Mouse (Mus musculus): ENCODE measurements at regions not wholly inside any gene's neighbourhood (a gene's known extent, or its start where the extent isn't known, plus 50 kb on each side); places are given as distances from the start of the nearest gene placed in this dataset.

- in situ Hi-C loops (cut with MboI) = no loop called here
Measured at GRCm38 (mm10) chr19:60408436-60408835, 59.7 kb downstream of the Prlhr start.

- in situ Hi-C loops (cut with MboI) = no loop called here
Measured at GRCm38 (mm10) chr19:60399425-60399824, 68.7 kb downstream of the Prlhr start.

- in situ Hi-C loops (cut with MboI) = no loop called here
Measured at GRCm38 (mm10) chr19:60397666-60398065, 70.4 kb downstream of the Prlhr start.

- in situ Hi-C loops (cut with MboI) = no loop called here
Measured at GRCm38 (mm10) chr19:60396604-60397003, 71.5 kb downstream of the Prlhr start.

GRCm38 (mm10) chr19:60386563-60387241, 81.4 kb downstream of the Prlhr start:
- in situ Hi-C loops (cut with MboI) = no loop called here

GRCm38 (mm10) chr19:60384721-60385120, 83.4 kb downstream of the Prlhr start:
- in situ Hi-C loops (cut with MboI) = no loop called here

GRCm38 (mm10) chr19:60382661-60383060, 85.4 kb downstream of the Prlhr start:
- in situ Hi-C loops (cut with MboI) = no loop called here

GRCm38 (mm10) chr19:60379030-60379605, 89.0 kb downstream of the Prlhr start:
- in situ Hi-C loops (cut with MboI) = no loop called here

GRCm38 (mm10) chr19:60363988-60364599, 104.0 kb downstream of the Prlhr start:
- in situ Hi-C loops (cut with MboI) = no loop called here

- in situ Hi-C loops (cut with MboI) = loop anchor here (25.0 kb wide), 1 partner anchor 933 kb away; no protein-coding TSS in a partner anchor
Measured at GRCm38 (mm10) chr19:60344911-60345310, 118.4 kb upstream of the Fam204a start.

GRCm38 (mm10) chr19:60341485-60341884, 115.0 kb upstream of the Fam204a start:
- in situ Hi-C loops (cut with MboI) = loop anchor here (25.0 kb wide), 1 partner anchor 929 kb away; no protein-coding TSS in a partner anchor

- in situ Hi-C loops (cut with MboI) = loop anchor here (25.0 kb wide), 1 partner anchor 928 kb away; no protein-coding TSS in a partner anchor
Measured at GRCm38 (mm10) chr19:60340234-60340633, 113.7 kb upstream of the Fam204a start.

- in situ Hi-C loops (cut with MboI) = loop anchor here (25.0 kb wide), 1 partner anchor 922 kb away; no protein-coding TSS in a partner anchor
Measured at GRCm38 (mm10) chr19:60334521-60334920, 108.0 kb upstream of the Fam204a start.

- in situ Hi-C loops (cut with MboI) = loop anchor here (25.0 kb wide), 1 partner anchor 916 kb away; no protein-coding TSS in a partner anchor
Measured at GRCm38 (mm10) chr19:60328295-60328694, 101.8 kb upstream of the Fam204a start.

GRCm38 (mm10) chr19:60325612-60326011, 99.1 kb upstream of the Fam204a start:
- in situ Hi-C loops (cut with MboI) = loop anchor here (25.0 kb wide), 1 partner anchor 913 kb away; no protein-coding TSS in a partner anchor

GRCm38 (mm10) chr19:60325112-60325511, 98.6 kb upstream of the Fam204a start:
- in situ Hi-C loops (cut with MboI) = loop anchor here (25.0 kb wide), 1 partner anchor 913 kb away; no protein-coding TSS in a partner anchor

- in situ Hi-C loops (cut with MboI) = no loop called here
Measured at GRCm38 (mm10) chr19:60310591-60310990, 84.1 kb upstream of the Fam204a start.

GRCm38 (mm10) chr19:60302371-60302770, 75.9 kb upstream of the Fam204a start:
- in situ Hi-C loops (cut with MboI) = no loop called here

GRCm38 (mm10) chr19:60300891-60301290, 74.4 kb upstream of the Fam204a start:
- in situ Hi-C loops (cut with MboI) = no loop called here

GRCm38 (mm10) chr19:60290244-60290643, 63.7 kb upstream of the Fam204a start:
- in situ Hi-C loops (cut with MboI) = no loop called here

- in situ Hi-C loops (cut with MboI) = no loop called here
Measured at GRCm38 (mm10) chr19:60286810-60287396, 60.4 kb upstream of the Fam204a start.

GRCm38 (mm10) chr19:60284901-60285300, 58.4 kb upstream of the Fam204a start:
- in situ Hi-C loops (cut with MboI) = no loop called here

Measured in mature B cell (primary cell).